Mouse (Mus musculus): ENCODE data around the gene Gstm2. TPM values are rescaled to one million over a fixed set of nuclear protein-coding genes. Genes with fewer than 3 reads are reported as not detected.
"Not testable (repeated sequence)": the region's sequence is repeated elsewhere in the genome, so short reads cannot be mapped to it uniquely, and the experiment has no call there.

Gene Gstm2
- polyA plus RNA-seq (2015; fragmentation: Nextera tagmentation; extraction: Ambion mirVana) = 4.3 and 4.5 TPM in 2 replicates

DNA sequence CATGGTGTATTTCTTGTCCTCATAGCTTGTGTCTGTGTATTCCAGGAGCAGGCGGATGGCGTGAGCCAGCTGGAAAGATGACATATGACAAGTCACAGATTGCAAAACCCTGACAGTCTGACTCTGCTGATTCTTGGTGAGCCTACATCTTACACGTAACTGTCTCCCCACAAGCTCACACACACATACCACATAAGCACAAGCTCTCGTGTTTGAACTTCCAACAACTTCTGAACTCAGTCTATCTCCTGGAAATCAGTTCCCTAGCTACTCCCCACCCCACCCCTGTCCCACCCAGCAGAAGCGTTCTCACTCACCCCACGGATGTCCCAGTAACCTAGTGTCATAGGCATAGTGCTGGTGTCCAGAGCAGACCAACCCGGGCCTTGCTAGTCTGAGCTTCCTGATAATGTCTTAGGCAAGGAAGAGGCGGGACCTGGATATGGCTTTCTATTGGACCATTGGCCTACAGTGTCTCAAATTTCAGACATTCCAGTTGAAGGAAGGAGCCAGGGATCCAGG lies at the start of gene Gstm2:
TSS of gene Gstm2 (minus strand) at position 413 of the 522 bp plus-strand sequence.
- Histone ChIP-seq H3K9me3 (no peaks in the 10 kb centered on the region), H3K4me2 (replicated peaks) (no peak within 1 kb of the TSS), H3K4me1 (no peaks in the 10 kb centered on the region), H3K27ac (replicated peaks) (no peak within 1 kb of the TSS), H3K27me3 (no peaks in the 10 kb centered on the region), H3K36me3 (no peaks in the 10 kb centered on the region), H3K4me3 (no peak within 1 kb of the TSS), H3K9ac (replicated peaks) (no peak within 1 kb of the TSS)
- WGBS = 68% methylated on average over 8 of the region's 8 CpGs
- no peak for ATAC-seq (replicated peaks)

DNA sequence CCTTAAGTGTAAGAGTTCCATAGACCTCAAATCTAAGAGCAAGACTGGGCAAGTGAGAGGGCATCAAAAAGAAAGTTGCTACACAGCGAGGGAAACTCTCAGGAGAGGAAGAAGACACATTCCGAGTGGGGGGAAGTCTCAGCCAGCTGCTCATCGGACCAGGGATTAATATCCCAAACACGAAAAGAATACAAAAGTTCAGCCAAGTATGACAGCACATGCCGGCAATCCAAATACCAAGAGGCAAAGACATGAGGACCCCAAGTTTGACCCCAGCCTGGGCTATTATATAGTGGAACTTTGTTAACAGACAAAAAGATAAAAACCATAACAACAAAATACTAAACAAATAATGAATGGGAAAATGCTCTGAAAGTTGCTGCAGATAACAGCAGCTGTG lies 46.9 kb upstream of the Gstm2 start:
- Histone ChIP-seq H3K27me3 (no peaks in the 10 kb centered on the region), H3K4me3 (no peak overlapping the region), H3K9me3 (no peaks in the 10 kb centered on the region), H3K36me3 (no peaks in the 10 kb centered on the region), H3K27ac (replicated peaks) (no peak overlapping the region), H3K9ac (replicated peaks) (no peak overlapping the region), H3K4me2 (replicated peaks) (no peak overlapping the region), H3K4me1 (no peaks in the 10 kb centered on the region)
- 68% methylated on average over 5 of the region's 5 CpGs for WGBS
- no peak for ATAC-seq (replicated peaks)

DNA sequence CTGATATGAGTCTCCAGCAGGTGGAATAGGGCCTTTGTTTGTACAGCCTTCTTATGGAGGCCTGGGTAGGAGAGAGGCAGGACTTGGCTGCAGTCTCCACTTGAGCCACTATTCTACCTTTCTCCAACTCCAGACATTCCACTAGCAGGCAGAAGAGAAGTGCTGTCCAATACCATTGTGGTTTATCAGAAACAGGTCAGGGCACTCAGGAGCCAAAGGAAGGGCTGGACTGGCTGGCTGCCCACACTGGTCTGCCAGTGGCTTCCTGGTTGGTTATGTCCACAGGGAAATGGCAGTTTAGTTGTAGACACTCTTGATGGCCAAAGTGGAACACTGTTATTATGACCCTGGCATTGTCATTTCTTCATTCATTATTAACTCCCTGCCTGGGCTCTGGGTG lies 45.9 kb upstream of the Gstm2 start:
- Histone ChIP-seq H3K4me3 (no peak overlapping the region), H3K9ac (replicated peaks) (no peak overlapping the region), H3K27me3 (no peaks in the 10 kb centered on the region), H3K27ac (replicated peaks) (no peak overlapping the region), H3K36me3 (no peaks in the 10 kb centered on the region), H3K9me3 (no peaks in the 10 kb centered on the region), H3K4me2 (replicated peaks) (no peak overlapping the region), H3K4me1 (no peaks in the 10 kb centered on the region)
- ATAC-seq (replicated peaks) = no peak

DNA sequence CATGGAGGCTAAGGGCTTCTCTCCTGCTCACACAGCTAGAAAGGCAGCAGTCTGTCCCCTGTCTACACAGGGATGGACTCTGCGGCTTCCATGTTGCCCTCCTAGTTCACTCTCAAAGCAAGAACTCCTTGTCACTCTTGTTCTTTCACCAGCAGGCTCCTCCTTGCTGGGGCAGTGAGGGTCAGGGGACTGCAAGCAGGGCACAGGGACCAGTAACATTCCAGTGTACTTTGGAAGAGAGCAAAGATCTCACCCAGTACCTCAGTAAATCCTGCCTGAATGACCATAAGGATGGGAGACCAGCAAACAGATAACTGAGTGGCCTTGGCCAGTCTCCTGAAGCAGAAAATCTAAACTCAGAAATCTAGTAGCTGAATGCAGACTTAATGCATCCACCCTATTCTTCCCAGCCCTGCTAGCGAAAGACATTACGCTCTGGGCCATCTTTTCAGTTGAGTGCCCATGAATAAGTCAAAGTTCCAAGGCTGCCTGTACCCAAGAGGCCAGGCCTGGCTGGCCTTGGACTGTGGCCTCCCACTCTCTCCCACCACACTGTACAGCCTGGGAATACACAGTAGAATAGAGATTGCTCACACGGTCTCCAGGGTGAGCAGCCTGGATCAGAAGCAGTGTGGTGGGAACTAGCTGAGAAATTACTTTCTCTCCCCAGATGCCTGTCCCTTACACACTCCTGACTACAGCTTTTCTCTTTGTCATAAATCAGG lies 42.5 kb upstream of the Gstm2 start:
- H3K9me3 ChIP-seq = no peaks in the 10 kb centered on the region
- H3K4me3 ChIP-seq = no peak overlapping the region
- no peak for ATAC-seq (replicated peaks)
- no peak overlapping the region for H3K27ac ChIP-seq (replicated peaks)
- H3K9ac ChIP-seq (replicated peaks) = no peak overlapping the region
- 54% methylated on average over 4 of the region's 4 CpGs for WGBS
- H3K27me3 ChIP-seq = no peaks in the 10 kb centered on the region
- H3K4me1 ChIP-seq = no peaks in the 10 kb centered on the region
- no peak overlapping the region for H3K4me2 ChIP-seq (replicated peaks)
- no peaks in the 10 kb centered on the region for H3K36me3 ChIP-seq

DNA sequence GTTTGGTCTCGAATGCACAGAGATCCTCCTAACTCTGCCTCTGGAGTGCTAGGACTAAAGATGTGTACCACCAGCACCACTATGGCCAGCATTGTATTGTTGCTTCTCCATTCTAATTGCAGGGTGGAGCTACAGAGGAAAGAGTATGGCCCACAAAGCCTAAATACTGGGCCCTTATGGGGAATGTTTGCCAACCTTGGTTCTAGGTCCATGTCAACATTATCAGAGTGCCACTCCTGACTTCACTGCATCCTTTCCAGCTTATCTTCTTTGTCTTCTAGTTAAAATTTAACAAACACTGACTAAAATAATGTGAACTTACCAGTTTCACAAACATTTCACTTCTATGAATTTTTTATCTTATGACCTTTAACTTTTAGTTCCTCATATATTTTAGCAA lies 40.3 kb upstream of the Gstm2 start:
- no peak overlapping the region for H3K4me3 ChIP-seq
- no peak overlapping the region for H3K9ac ChIP-seq (replicated peaks)
- H3K27ac ChIP-seq (replicated peaks) = no peak overlapping the region
- H3K36me3 ChIP-seq = no peaks in the 10 kb centered on the region
- 60% methylated on average over 1 of the region's 1 CpGs for WGBS
- no peaks in the 10 kb centered on the region for H3K27me3 ChIP-seq
- no peaks in the 10 kb centered on the region for H3K4me1 ChIP-seq
- H3K9me3 ChIP-seq = no peaks in the 10 kb centered on the region
- H3K4me2 ChIP-seq (replicated peaks) = no peak overlapping the region
- no peak for ATAC-seq (replicated peaks)

DNA sequence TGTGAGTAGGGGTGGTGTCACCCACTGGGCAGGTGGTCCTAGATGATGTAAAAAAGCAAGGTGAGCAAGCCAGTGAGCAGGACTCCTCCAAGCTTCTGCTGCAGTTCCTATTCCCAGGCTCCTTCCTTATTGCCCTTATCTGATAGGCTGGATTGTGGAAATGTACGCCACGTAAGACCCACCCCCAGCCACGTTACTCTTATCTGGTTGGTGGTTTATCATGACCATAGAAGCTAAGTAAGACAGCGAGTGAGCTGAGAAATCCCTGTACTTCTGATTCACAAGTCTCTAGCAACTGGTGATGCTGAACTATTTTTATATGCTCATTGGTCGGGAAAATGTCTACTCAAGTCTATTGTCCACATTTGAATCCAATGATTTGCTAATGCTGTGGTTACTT lies 39.8 kb upstream of the Gstm2 start:
- H3K36me3 ChIP-seq = no peaks in the 10 kb centered on the region
- 82% methylated on average over 5 of the region's 5 CpGs for WGBS
- no peak overlapping the region for H3K9ac ChIP-seq (replicated peaks)
- H3K4me3 ChIP-seq = no peak overlapping the region
- no peaks in the 10 kb centered on the region for H3K9me3 ChIP-seq
- H3K27me3 ChIP-seq = no peaks in the 10 kb centered on the region
- ATAC-seq (replicated peaks) = no peak
- H3K4me2 ChIP-seq (replicated peaks) = no peak overlapping the region
- H3K27ac ChIP-seq (replicated peaks) = no peak overlapping the region
- no peaks in the 10 kb centered on the region for H3K4me1 ChIP-seq

DNA sequence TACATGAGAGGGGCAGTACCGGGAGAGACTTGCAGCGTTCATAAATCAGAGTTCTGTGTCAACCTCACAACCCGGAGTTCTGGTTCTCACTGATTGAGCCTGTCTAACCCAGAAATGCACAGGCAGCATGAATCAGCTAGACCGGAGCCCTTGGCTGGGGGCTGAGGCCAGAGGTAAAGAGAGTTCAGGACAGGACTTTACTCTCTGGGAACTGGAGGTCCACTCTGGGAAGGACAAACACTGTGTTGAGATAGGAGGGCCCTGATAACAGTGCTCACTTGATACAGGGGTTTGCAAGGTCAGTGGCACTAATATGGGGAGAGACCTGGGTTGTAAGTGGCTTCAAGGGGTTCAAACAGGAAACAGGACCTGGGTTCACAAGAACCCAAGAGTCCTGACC lies 39.1 kb upstream of the Gstm2 start:
- WGBS = 85% methylated on average over 4 of the region's 4 CpGs
- H3K4me1 ChIP-seq = no peaks in the 10 kb centered on the region
- no peak overlapping the region for H3K4me2 ChIP-seq (replicated peaks)
- no peak overlapping the region for H3K27ac ChIP-seq (replicated peaks)
- H3K9ac ChIP-seq (replicated peaks) = no peak overlapping the region
- H3K36me3 ChIP-seq = no peaks in the 10 kb centered on the region
- no peaks in the 10 kb centered on the region for H3K9me3 ChIP-seq
- no peak for ATAC-seq (replicated peaks)
- no peak overlapping the region for H3K4me3 ChIP-seq
- no peaks in the 10 kb centered on the region for H3K27me3 ChIP-seq

DNA sequence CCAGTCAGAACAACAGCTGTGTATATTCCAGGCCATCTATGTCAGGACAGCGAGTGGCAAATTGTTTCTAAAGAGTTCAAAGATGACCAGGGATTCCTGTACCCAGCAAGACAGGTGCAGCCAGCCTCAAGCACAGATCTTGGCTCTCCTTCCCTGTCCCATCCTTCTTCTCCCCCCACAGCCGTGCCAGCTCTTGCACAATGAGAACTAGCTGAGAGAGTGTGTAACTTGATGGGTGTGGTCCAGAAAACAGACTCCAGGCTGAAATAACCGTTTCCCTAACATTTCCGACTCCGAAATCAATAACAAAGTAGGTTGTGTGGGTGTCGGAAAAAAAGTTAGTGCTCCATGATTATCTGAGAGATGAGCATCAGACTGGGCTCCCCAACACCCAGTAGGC lies 36.4 kb upstream of the Gstm2 start:
- Histone ChIP-seq H3K9ac (replicated peaks) (no peak overlapping the region), H3K9me3 (no peaks in the 10 kb centered on the region), H3K4me2 (replicated peaks) (no peak overlapping the region), H3K36me3 (no peaks in the 10 kb centered on the region), H3K4me1 (peaks cover 6% of the 10 kb centered on the region), H3K4me3 (no peak overlapping the region), H3K27ac (replicated peaks) (no peak overlapping the region), H3K27me3 (no peaks in the 10 kb centered on the region)
- no peak for ATAC-seq (replicated peaks)
- WGBS = 80% methylated on average over 6 of the region's 6 CpGs

DNA sequence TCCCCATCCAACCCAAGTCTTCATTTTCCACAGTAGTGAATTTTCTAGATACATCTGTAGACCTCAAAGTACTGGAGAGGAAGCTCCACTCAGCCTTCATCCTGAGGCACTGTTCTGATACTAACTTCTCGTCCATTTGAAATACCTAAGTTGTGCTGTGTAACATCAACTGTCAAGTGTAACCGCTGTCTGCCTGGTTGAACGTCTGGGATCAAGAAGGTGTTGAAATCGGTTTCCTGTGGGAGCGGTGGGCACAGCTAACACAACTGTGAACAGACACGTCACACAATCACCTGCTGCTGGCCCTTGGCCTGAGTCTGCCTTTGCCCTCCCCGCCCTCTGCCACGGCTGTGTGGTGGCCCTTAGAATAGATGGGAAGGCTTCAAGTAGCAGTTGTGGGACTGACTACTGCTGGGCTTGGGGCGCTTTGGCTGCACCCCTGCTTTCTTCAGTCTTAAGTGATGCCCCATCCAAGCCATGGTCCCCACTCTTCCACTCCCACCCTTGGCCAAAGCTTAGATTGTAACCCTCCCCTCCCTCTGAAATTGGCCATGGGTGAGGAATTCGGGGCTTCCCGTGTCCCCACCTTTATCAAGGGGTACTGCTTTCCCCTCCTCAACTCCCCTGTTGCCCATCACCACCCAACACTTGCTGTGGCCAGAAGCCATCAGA lies 34.2 kb upstream of the Gstm2 start:
- peaks cover 16% of the 10 kb centered on the region for H3K4me1 ChIP-seq
- ATAC-seq (replicated peaks); H3K36me3 ChIP-seq; H3K4me3 ChIP-seq; H3K9me3 ChIP-seq; H3K9ac ChIP-seq (replicated peaks); H3K4me2 ChIP-seq (replicated peaks); H3K27me3 ChIP-seq; H3K27ac ChIP-seq (replicated peaks): not testable (repeated sequence)
- WGBS = 92% methylated on average over 11 of the region's 11 CpGs

DNA sequence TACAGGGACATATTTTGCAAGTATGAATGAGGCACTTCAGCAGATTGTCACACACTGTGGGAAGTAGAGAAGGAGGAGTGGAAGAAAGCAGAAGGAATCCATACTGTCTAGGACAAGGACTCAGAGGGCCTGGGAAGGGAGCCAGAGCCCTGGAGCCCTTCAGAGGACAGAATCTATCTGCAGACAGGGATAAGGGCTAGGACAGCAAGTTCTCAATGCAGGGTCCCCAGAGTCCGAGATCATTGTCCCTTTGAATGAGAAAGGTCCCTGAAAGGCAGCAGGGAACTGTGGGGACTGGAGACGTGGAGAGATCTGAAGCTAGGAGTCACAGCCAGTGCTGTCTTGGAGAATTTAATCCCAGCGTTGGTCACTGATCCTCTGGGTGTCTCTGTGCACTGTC lies 33.0 kb upstream of the Gstm2 start:
- not testable (repeated sequence) for H3K27ac ChIP-seq (replicated peaks); H3K9ac ChIP-seq (replicated peaks); H3K9me3 ChIP-seq; H3K4me3 ChIP-seq; H3K27me3 ChIP-seq; H3K36me3 ChIP-seq; H3K4me2 ChIP-seq (replicated peaks); ATAC-seq (replicated peaks)
- 67% methylated on average over 3 of the region's 3 CpGs for WGBS
- peaks cover 16% of the 10 kb centered on the region for H3K4me1 ChIP-seq

DNA sequence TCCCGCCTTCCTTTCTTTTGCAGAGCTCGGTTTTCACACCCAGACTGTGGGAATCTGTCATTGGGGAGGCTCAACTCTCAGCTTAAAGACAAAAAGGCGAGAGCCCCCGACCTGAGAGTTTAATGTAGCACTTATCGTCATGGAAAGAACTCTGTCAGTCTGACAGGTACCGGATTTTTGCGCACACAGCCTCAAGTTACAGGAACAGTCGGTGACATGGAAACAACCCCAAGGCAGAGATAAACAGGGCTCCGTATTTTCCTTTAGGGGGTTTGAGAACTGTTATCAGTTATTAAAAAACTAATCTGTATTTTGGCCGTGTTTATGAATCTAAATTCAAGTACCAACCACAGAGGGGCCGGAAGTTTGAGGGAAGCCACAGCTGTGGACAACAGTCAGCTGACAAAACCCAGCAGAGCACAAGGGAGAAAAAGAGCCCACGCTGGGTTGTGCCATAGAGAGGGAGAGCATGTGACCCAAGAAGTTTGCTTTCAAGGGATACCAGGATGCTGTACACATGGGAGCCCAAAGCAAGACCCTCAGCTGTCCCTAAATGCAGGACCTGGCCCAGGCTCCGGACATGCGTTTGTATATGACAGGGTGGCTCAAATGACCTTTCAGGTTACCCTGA lies 32.1 kb upstream of the Gstm2 start:
- 29% methylated on average over 14 of the region's 14 CpGs for WGBS
- no peak for ATAC-seq (replicated peaks)
- peak overlapping the region; percentile 44 for H3K4me3 ChIP-seq
- peak overlapping the region; percentile 85 for H3K4me2 ChIP-seq (replicated peaks)
- H3K9me3 ChIP-seq = no peaks in the 10 kb centered on the region
- H3K27me3 ChIP-seq = no peaks in the 10 kb centered on the region
- H3K4me1 ChIP-seq = peaks cover 16% of the 10 kb centered on the region
- no peaks in the 10 kb centered on the region for H3K36me3 ChIP-seq
- peak overlapping the region; percentile 81 for H3K27ac ChIP-seq (replicated peaks)
- H3K9ac ChIP-seq (replicated peaks) = peak overlapping the region; percentile 44; the same call in 1 of the 2 replicates

DNA sequence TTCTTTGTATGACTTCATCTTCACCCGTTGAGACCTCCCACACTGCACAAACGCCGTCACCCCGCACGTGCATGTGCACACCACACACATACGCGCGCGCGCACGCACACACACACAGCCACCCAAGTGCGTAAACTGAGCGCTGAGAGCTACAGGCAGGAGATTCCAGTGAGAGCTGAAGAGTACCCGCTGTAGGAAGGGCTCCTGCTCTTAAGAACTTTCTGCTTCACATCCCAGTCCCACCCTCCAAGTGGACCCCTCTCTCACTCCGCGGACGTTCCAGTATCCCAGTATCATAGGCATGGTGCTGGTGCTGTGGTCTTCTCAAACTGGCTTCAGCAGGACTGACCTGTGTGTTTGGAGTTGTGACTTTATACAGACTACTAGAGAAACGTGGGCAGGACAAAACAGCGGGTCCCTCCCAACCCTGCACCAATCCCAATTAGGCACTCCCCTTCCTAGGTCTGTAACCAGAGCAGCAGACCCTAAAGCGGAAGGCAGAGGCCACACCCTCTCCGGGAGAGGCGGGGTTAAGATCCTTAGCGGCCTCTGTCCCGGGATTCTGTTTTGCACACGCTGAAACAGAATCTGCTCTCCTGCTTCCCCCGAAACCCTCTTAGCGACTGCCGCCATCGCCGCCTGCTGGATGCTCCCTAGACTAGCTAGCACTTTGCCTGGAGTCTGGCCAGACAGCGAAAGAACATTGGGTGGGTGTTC lies 31.4 kb upstream of the Gstm2 start, which contains the start of gene Gstm1:
TSS of gene Gstm1 (minus strand) at position 501 of the 717 bp plus-strand sequence.
- no peaks in the 10 kb centered on the region for H3K36me3 ChIP-seq
- ATAC-seq (replicated peaks) = peak; percentile 95
- peak within 1 kb of the TSS; percentile 85 for H3K4me2 ChIP-seq (replicated peaks)
- H3K9me3 ChIP-seq = no peaks in the 10 kb centered on the region
- 0% methylated on average over 31 of the region's 31 CpGs for WGBS
- H3K27ac ChIP-seq (replicated peaks) = peak within 1 kb of the TSS; percentile 81
- peak within 1 kb of the TSS; percentile 44 for H3K4me3 ChIP-seq
- H3K27me3 ChIP-seq = no peaks in the 10 kb centered on the region
- H3K9ac ChIP-seq (replicated peaks) = peak within 1 kb of the TSS; percentile 44
- peaks cover 16% of the 10 kb centered on the region for H3K4me1 ChIP-seq

Data from forebrain, embryonic 15.5 days (tissue).